Mouse (Mus musculus) lung, postnatal 0 days (tissue): ENCODE data around the gene Ppp4r3b.

Experiments used
- CTCF ChIP-seq: IDR thresholded peaks from 2 replicates; pipeline ENCODE4 v1.5.1; 2016; ENCODE audit warnings: antibody characterized with exemption, mild to moderate bottlenecking
- EP300 ChIP-seq: IDR thresholded peaks from 2 replicates; pipeline ENCODE4 v1.6.1; 2016; ENCODE audit warnings: antibody characterized with exemption, mild to moderate bottlenecking, control low read depth

DNA sequence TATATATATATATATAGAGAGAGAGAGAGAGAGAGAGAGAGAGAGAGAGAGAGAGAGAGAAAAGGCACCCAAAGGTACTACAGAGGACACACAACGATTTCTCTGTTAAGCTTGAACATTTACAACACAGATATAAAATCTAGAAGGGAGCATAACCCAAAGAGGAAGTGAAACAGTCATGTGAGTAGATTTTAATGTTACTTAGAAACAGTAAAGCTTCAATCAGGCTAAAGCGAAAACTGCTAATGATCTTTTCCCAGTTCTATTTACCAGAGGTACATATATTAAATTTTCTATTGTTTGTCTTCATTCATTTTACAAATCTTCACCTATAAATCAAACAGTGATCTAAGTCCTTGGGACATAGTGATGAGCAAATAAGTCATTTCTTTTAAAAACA, 23.8 kb upstream of the Ppp4r3b start:
- TF ChIP-seq CTCF (no peak), EP300 (no peak)
